Mouse (Mus musculus) embryonic fibroblast, embryonic 13.5 days (primary cell): ENCODE measurements at regions not wholly inside any gene's neighbourhood (a gene's known extent, or its start where the extent isn't known, plus 50 kb on each side); places are given as distances from the start of the nearest gene placed in this dataset.

Experiments
- CTCF ChIP-seq: IDR thresholded peaks from 2 replicates; pipeline ENCODE4 v1.5.1; 2011; ENCODE audit warnings: mild to moderate bottlenecking, control low read depth, low read length, moderate library complexity, borderline replicate concordance; ENCODE audit not compliant: insufficient read depth
- POLR2A ChIP-seq: IDR thresholded peaks from 2 replicates; pipeline ENCODE4 v1.6.1; 2011; ENCODE audit warnings: low read depth, mild to moderate bottlenecking, control low read depth, low read length, moderate library complexity

DNA sequence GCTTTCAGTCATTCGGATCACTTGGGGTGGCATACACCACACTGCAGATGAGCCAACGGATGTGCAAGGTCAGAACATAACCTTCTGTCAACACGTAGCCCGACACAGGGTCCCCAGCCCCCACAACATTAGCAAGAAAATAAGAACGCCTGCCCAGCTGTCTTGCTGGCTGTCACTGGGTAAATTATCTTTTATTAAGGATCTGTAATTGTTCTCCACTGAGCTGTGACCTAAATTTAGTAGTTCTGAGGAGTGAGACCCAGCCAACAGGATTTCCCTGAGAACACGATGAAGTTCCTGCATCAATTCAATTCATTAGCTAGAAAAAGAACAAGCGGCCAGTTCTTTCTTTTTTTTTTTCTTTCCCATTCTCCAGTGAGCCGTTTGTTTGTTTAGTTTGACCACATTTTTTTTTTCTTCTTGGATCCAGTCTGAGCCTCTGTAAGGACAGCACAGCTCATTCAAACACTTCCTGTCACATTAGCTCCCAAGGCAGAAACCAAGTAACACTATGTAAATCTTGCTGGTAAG lies 472.5 kb upstream of the A1bg start:
- no peak for TF ChIP-seq CTCF
- TF ChIP-seq POLR2A, result no peak
